Mouse (Mus musculus): Measurements from ENCODE around the gene Jak3.

DNA sequence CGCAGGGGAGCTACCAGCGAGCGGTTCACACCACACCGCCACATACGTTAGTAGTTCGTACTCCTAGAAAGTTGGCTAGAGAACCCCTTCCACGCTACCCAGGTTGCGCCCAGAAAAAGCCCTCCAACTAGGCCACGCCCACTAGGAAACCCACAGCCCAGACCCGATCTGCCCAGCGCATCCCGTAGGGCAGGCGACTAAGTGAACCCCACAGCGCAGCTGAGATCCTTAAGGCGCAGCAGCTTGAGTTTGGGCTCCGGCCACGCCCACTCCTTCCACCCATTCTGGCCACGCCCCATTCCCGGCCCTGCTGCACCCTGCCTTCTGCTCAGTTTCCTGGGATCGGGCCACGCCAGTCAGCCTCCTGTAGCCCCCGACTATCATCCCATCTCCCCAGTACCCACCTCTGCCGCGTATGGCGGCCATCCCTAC, 46.3 kb upstream of the Jak3 start:
- TF ChIP-seq CTCF (IDR thresholded peaks at IDR 0.05; ENCODE audit: low read depth, low read length) (no peak), GATA1 (IDR thresholded peaks at IDR 0.05; ENCODE audit: borderline replicate concordance, low read length) (no peak), POLR2AphosphoS5 (IDR thresholded peaks at IDR 0.05; ENCODE audit: insufficient replicate concordance, low read depth, low read length) (no peak), TAL1 (conservative IDR thresholded peaks at IDR 0.05; ENCODE audit: low read depth, low read length) (no peak)

Measured in G1E (cell line).